Mouse (Mus musculus): Measurements from ENCODE around the gene Usp49.

Usp49 gene

DNA sequence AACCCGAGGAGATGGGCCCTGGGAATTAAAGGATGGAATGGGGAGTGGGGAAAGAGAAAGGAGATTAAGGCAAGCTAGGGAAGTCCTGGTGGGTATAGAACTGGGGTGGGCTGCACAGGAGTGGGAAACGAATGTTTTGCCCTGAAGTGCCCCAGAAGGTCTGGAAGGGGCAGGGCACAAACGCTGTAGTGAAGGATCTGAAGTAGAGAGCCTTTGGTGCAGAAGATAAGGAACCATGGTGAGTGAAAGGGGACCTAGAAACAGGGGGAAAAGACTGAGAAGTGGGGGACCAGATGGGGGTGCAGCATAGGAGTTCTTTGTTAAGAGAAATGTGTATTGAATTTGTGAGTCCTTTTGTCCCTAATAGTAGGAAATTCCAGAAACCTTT is at the start of gene Usp49:
Gene Usp49, plus strand, starts transcription at position 13 of the 388 bp plus-strand sequence.
- CTCF ChIA-PET, result interaction anchor here in 3 of 4 experiments (0.6 to 2.7 kb wide), 10 partner anchors 8 to 490 kb away, joined by 3 to 9 read pairs (median 4); no protein-coding TSS in a partner anchor
- POLR2A ChIA-PET, result interaction anchor here (0.6 to 2.6 kb wide), 19 partner anchors 8 to 788 kb away, joined by 3 to 12 read pairs (median 4); partner anchors contain the start of gene Taf8 (in 1 of the 4)

DNA sequence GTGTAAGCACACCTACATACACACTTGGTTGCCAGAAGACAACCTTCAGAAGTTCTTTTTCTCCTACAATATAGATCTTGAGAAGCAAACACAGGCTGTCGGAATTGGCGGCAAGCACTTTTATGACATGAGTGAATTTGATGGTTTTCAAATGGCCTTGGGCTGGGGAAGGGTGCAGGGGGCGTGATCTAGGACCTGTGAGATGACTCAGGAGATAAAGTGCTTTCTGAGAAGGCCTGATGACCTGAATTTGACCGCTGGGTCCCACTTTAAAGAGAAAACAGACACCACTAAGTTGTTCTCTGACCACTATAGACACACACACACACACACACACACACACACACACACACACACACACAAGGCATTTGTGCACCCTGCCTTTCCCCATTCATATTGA is 49.5 kb upstream of the Usp49 start:
- POLR2A ChIA-PET, result interaction anchor here in 2 of 4 experiments (0.7 to 1.4 kb wide), 4 partner anchors 9 to 60 kb away, joined by 4 to 8 read pairs (median 4); no protein-coding TSS in a partner anchor
- CTCF ChIA-PET, result interaction anchor here in 1 of 4 experiments (0.6 kb wide), 1 partner anchor 180 kb away, joined by 4 read pairs; no protein-coding TSS in a partner anchor

DNA sequence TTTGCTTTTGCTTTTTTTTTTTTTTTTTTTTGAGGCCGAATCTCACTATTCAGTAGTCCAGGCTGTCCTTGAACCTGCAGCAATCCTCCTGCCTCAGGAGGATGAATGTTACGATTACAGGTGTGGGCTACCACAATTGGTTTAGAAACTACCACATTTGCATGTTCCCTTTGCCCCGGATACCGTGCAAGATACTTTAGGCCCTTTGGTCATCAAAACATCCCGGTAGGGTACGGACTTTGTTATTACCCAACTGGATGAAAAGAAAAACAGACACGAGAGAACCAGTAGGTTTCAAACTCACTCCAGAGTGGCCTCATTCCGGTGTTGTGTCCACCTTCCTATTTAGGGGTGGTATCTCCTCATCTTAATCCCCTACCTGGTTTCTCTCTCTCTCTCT is 42.0 kb upstream of the Usp49 start:
- ChIA-PET CTCF (interaction anchor here in 1 of 4 experiments (0.7 kb wide), 1 partner anchor 47 kb away, joined by 3 read pairs; no protein-coding TSS in a partner anchor), POLR2A (interaction anchor here in 3 of 4 experiments (0.6 to 2.7 kb wide), 10 partner anchors 10 to 710 kb away, joined by 3 to 9 read pairs (median 4); partner anchors contain the start of gene Taf8 (in 1 of the 3))

DNA sequence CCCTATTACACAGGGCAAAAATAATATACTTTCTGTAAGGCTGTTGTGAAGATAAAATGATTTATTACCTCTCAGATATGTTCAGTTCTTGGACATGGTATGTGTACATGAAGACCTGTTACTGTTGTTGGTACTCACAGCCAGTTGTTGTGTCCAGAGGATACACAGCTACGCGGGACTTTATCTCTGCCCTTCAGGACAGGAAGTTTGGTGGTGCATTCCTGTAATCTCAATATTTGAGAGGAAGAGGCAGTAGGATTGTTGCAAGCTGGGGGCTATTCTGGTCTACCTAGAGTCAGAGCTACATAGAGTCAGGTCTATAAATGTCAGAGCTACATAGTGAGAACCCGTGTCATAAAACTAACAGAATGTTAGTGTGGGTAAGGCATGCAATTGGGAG is 39.4 kb upstream of the Usp49 start:
- ChIA-PET POLR2A (interaction anchor here (0.9 to 3.3 kb wide), 14 partner anchors 8 to 88 kb away, joined by 3 to 22 read pairs (median 4); partner anchors contain the start of gene Taf8 (in 1 of the 4)), CTCF (interaction anchor here in 2 of 4 experiments (1.3 to 1.4 kb wide), 2 partner anchors 80 kb away, joined by 3 to 4 read pairs; no protein-coding TSS in a partner anchor)

DNA sequence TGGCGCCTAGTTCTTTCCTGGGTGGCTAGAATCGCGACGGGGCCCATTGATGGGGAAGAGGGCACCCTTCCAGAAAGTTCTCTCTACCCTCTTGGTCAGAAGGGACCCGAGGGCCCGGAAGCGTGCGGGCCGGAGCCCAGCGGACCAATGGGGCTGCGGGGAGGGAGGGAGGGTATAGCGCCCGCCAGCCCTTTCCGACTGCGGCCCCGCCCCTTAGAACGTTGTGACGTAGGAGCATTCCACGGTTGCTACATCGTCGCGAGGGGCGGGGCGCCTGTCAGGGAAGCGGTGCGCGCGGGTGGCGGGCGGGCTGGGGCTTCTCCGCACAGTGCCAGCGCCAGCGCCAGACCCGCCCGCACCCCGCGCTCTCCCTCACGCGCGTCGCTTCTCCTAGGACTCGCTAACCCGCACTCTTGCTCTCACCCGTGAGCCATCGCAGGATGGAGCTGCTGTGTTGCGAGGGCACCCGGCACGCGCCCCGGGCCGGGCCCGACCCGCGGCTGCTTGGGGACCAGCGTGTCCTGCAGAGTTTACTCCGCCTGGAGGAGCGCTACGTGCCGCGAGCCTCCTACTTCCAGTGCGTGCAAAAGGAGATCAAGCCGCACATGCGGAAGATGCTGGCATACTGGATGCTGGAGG is 37.2 kb upstream of the Usp49 start:
- ChIA-PET CTCF (no interaction called here), POLR2A (interaction anchor here in 2 of 4 experiments (0.6 to 1.1 kb wide), 4 partner anchors 9 to 107 kb away, joined by 3 to 5 read pairs (median 4); no protein-coding TSS in a partner anchor)

DNA sequence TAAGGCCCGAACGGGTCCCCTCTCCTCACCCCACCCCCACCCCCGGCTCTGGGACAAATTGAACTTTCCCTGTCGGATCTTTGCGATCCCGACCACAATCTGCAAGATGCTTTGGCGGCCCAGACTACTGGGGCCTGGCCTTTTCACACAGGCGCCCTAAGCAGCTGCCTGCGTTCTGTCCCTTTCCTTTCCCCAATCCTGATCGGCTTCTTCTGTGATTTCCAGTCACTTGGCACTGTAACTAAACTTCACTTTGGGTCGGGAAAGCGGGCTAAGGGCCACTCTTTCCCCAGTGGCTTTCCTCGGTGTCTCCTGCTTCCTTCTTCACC is 36.7 kb upstream of the Usp49 start:
- ChIA-PET CTCF (interaction anchor here in 1 of 4 experiments (2.6 kb wide), 1 partner anchor 83 kb away, joined by 36 read pairs; no protein-coding TSS in a partner anchor), POLR2A (interaction anchor here in 2 of 4 experiments (0.6 to 3.4 kb wide), 10 partner anchors 10 to 106 kb away, joined by 3 to 26 read pairs (median 5); no protein-coding TSS in a partner anchor)

DNA sequence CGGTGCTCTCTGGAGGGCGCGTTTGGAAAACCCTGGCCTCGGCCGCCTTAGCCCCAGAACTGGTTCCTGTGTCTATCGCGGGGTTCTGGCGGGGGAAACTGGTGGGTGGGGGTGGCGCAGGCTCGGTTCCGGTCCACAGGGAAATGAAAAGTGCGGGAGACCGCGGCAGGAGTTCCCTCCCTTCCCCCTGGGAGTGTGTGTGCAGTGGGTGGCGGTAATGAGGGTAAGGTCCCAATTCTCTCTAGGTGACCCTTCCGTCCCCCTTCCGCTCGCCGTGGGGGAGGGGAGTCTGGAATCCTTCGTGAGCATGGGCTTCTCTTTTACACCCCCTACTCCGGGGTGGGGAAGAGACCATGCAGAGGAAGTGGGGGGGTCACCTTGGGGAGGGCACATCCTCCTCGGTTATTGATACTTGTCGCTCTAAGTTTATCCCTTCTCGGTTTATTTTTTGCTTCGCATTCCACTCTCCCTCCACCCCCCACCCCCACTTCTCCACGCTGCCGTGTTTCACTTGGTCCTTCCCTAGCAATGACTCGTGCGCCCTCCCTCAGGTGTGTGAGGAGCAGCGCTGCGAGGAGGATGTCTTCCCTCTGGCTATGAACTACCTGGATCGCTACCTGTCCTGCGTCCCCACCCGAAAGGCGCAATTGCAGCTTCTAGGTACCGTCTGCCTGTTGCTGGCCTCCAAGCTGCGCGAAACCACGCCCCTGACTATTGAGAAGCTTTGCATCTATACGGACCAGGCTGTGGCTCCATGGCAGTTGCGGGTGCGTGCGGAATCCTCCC is 36.1 kb upstream of the Usp49 start:
- ChIA-PET CTCF (interaction anchor here (0.6 to 4.4 kb wide), 19 partner anchors 8 to 889 kb away, joined by 3 to 44 read pairs (median 4); no protein-coding TSS in a partner anchor), POLR2A (interaction anchor here (0.6 to 7.8 kb wide), 63 partner anchors 8 to 1380 kb away, joined by 3 to 116 read pairs (median 5); partner anchors contain the start of genes Bysl (in 2 of the 4), Ccnd3 (in 2 of the 4), Gm20517 (in 2 of the 4) and Med20 (in 2 of the 4))

DNA sequence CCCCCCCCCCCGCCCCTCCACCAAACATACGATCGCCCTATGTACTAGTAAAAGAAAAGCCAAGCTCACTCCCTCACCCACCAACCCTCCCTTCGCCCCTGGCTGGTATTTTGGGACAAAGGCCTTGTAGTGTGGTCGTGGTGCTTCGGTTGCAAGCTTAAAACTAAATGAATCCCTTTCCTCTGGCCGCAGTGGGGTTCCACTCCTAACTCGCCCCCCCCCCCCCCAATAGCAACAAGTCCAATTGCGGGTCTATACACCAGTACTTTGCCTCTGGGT is 35.6 kb upstream of the Usp49 start:
- ChIA-PET POLR2A (interaction anchor here (0.6 to 7.8 kb wide), 73 partner anchors 8 to 1379 kb away, joined by 3 to 116 read pairs (median 5); partner anchors contain the start of genes Taf8 (in 3 of the 4), Bysl (in 2 of the 4), Ccnd3 (in 2 of the 4) and Gm20517 (in 2 of the 4)), CTCF (interaction anchor here (0.6 to 4.4 kb wide), 26 partner anchors 9 to 890 kb away, joined by 3 to 44 read pairs (median 4); partner anchors contain the start of genes Bysl (in 1 of the 4), Gm20517 (in 1 of the 4) and Med20 (in 1 of the 4))

DNA sequence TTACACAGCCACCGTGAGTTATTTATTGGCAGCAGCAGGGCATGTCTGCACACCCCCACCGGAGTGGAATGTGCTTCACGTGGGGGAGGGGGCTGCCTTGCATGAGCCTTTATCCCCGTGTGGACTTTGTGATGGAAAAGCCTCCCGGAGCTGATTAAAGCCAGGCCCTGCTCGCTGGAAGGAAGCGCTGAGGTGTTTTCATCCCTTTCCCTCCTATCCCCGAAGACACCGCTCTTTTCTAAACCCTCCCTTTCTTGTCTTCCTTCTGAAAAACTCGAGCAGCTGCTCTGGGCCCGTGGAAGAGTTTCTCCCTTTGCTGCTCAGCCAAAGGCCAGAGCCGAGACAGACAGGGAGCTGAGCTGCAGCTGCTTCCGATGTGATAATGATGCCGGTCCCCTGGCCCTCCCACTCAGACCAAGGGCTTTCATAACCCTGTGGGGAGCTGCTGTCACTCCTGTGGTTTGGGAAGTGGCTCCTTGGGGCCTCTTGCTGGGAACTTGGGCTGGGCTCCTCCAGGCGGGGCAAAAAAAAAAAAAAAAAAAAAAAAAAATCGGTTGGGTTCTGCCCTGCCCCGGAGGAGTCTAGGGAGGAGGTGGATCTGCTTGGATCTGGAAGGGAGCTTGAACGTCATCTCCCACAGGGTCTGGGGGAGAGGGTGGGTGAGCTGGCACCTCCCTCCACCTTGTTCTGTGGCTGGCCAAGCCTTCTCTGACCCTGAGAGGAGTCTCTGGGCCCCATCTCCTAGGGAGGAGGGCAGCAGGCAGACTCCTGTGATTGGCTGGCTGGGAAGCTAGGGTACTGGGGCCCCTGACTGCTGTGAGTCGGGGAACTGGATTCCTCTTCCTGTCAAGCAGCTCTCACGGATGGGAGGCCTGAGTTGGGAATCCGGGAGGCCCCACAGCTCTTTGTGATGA is 35.0 kb upstream of the Usp49 start:
- ChIA-PET CTCF (interaction anchor here (0.6 to 4.4 kb wide), 33 partner anchors 10 to 699 kb away, joined by 3 to 44 read pairs (median 4); partner anchors contain the start of genes Bysl (in 2 of the 4), Gm20517 (in 2 of the 4), Med20 (in 2 of the 4) and Taf8 (in 1 of the 4)), POLR2A (interaction anchor here (0.6 to 7.8 kb wide), 106 partner anchors 9 to 1379 kb away, joined by 3 to 116 read pairs (median 5); partner anchors contain the start of genes Taf8 (in 3 of the 4), Bysl (in 2 of the 4), Ccnd3 (in 2 of the 4) and Gm20517 (in 2 of the 4))

DNA sequence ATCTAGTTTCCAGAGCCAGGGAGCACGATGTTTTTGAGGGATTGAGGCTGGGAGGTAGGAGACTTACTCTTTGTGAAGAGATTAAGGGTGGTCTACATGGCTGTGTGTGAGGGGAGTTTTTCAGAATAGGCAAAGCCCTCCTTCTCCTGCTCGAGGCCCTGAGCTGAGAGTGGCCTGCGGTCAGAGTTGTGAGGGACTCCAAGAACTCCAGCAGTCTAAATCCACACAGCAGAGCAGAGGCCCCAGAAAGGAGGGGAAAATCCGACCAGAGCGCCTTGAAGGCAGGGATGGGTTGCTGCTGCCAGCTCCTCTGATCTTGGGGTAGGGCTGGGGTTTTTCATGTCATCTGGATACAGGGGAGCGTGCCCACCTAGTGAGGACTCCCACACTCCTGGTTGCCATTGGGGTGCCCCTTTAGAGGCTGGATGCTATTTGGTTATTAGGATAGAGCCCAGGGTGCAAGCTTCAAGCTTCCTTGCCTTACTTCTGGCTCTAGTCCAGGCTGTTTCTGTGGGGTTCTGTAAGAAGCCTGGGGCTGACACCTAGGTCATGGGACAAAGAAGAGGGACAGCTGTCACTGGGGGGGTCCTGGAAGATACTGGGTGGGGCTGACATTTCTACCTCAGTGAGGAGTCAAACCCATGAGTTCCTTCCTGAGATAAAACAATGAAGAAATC is 34.2 kb upstream of the Usp49 start:
- ChIA-PET CTCF (interaction anchor here (0.7 to 4.4 kb wide), 23 partner anchors 9 to 699 kb away, joined by 3 to 44 read pairs (median 4); partner anchors contain the start of genes Bysl (in 2 of the 4), Gm20517 (in 2 of the 4), Med20 (in 2 of the 4) and Taf8 (in 1 of the 4)), POLR2A (interaction anchor here (0.6 to 7.8 kb wide), 75 partner anchors 8 to 814 kb away, joined by 3 to 116 read pairs (median 5); partner anchors contain the start of genes Bysl (in 2 of the 4), Ccnd3 (in 2 of the 4), Gm20517 (in 2 of the 4) and Med20 (in 2 of the 4))

DNA sequence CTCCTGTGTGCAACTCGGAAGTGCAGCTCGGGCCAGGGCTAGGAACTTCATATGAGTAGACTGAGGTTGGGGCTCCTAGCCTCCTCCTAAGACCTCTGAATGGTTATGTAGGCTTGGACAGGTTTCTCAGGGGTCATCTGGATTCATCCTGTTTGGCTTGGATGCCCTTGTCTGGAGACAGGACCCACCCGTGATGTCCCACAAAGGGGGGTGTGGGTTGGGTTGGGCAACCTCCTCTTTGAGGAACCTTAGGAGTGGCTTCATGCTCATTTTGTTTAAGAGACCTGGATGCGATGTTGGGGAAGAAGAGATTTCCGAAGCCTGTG is 33.7 kb upstream of the Usp49 start:
- CTCF ChIA-PET, result interaction anchor here in 3 of 4 experiments (0.8 to 4.4 kb wide), 9 partner anchors 10 to 504 kb away, joined by 3 to 44 read pairs (median 4); partner anchors contain the start of genes Bysl (in 1 of the 3), Gm20517 (in 1 of the 3) and Med20 (in 1 of the 3)
- POLR2A ChIA-PET, result interaction anchor here (0.6 to 7.8 kb wide), 29 partner anchors 9 to 518 kb away, joined by 3 to 116 read pairs (median 7); partner anchors contain the start of genes Ccnd3 (in 2 of the 4) and Usp49 (in 1 of the 4)

DNA sequence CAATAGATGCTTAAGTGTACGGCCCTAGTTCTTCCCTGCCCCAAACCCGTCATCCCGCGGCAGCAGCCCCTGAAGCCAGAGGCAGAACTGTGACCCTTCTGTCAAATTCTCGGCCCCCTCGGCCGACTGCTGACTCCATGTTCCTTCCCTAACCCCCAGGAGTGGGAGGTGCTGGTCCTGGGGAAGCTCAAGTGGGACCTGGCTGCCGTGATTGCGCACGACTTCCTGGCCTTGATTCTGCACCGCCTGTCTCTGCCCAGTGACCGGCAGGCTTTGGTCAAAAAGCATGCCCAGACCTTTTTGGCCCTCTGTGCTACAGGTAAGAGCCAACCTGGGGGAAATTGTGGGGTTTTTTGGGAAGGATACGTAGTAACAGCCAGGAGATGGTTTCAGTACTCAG is 33.2 kb upstream of the Usp49 start:
- ChIA-PET POLR2A (interaction anchor here (0.6 to 7.8 kb wide), 25 partner anchors 10 to 1403 kb away, joined by 3 to 116 read pairs (median 9); partner anchors contain the start of genes Ccnd3 (in 1 of the 4) and Taf8 (in 1 of the 4)), CTCF (interaction anchor here in 3 of 4 experiments (0.6 to 4.4 kb wide), 15 partner anchors 11 to 361 kb away, joined by 3 to 44 read pairs (median 4); no protein-coding TSS in a partner anchor)

DNA sequence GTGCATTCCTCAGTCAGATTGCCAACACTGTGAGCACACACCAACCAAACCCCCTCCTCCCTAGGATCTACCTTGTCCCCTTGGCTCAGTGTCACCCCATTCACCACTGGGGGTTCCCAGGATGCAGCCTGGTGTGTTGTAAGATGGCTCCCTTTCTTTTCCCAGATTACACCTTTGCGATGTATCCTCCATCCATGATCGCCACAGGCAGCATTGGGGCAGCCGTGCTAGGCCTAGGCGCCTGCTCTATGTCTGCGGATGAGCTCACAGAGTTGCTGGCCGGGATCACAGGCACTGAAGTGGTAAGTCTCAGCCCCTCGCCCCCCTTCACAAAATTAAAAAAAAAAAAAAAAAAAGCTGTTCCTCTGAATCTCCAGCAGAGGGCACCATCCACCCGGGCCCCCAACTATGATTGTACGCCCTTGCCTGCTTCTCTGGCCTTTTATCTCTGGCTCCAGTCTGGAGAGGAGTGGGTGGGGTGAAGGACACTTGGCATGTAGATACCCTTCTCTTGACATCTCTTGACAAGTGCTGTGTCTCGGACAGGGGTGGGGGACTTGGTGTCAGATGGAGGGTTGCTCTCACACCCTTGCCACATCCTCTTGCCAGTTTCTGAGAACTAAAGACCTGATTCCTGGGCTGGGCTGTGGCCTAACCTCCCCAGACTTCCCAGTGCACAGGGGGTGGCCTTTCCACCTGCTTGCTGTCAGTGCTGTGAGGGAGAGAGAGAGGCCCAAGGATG is 32.5 kb upstream of the Usp49 start:
- ChIA-PET POLR2A (interaction anchor here (0.6 to 7.8 kb wide), 52 partner anchors 8 to 1402 kb away, joined by 3 to 116 read pairs (median 4); partner anchors contain the start of genes Ccnd3 (in 2 of the 4), Taf8 (in 2 of the 4), Bysl (in 1 of the 4) and Gm20517 (in 1 of the 4)), CTCF (interaction anchor here (0.5 to 4.4 kb wide), 56 partner anchors 8 to 715 kb away, joined by 3 to 44 read pairs (median 3); partner anchors contain the start of genes Bysl (in 1 of the 4), Ccnd3 (in 1 of the 4), Gm20517 (in 1 of the 4) and Med20 (in 1 of the 4))

DNA sequence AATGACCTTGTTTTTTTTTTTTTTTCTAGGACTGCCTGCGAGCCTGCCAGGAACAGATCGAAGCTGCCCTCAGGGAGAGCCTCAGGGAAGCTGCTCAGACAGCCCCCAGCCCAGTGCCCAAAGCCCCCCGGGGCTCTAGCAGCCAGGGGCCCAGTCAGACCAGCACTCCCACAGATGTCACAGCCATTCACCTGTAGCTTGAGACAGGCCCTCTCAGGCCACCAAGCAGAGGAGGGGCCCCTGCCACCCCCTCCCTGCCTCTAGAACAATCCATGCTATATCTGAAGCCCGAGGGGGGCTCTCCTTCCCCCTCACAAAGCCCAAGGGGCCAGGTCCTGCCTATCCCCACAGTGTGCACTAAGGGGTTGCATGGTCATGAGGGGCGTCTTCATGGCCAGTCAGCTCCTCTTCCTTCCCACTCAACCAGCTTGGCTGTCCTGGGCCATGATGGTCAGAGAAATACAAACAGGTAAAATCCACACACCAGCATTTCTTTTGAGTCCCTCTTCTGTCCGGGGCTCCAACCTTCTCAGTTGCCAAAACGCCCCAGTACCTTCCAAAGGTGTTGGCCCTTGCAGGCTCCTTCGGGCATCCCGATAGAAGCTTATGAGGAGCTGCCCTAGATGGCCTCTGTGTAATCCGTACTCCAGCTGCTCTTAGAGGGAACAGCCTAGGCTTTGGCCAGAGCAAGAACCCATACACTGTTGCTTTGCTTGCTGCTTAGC is 31.7 kb upstream of the Usp49 start:
- CTCF ChIA-PET, result interaction anchor here (0.5 to 4.4 kb wide), 53 partner anchors 7 to 1227 kb away, joined by 3 to 44 read pairs (median 4); partner anchors contain the start of genes Bysl (in 1 of the 4), Ccnd3 (in 1 of the 4), Gm20517 (in 1 of the 4) and Med20 (in 1 of the 4)
- POLR2A ChIA-PET, result interaction anchor here (0.6 to 7.8 kb wide), 53 partner anchors 8 to 665 kb away, joined by 3 to 116 read pairs (median 4); partner anchors contain the start of genes Bysl (in 2 of the 4), Ccnd3 (in 2 of the 4), Gm20517 (in 2 of the 4) and Med20 (in 2 of the 4)

Data from embryonic stem cell, embryonic (primary cell).